Mouse (Mus musculus) lung, embryonic 16.5 days (tissue): ENCODE data around the gene Smoc2. TPM values are rescaled to one million over a fixed set of nuclear protein-coding genes. Genes with fewer than 3 reads are reported as not detected.

Experiments used
- ATAC-seq: fragments of 200-750 bp; cut with Nextera tagmentation; 2 replicates; pipeline ENCODE4 v1.8.0; 2017; ENCODE audit warnings: low read depth, mild to moderate bottlenecking, moderate library complexity
- H3K27ac ChIP-seq: fragments of 300-500 bp; sonication (generic); 2 replicates; pipeline ENCODE4 v1.5.1; 2014; ENCODE audit warnings: mild to moderate bottlenecking, control low read depth, low read length
- H3K27me3 ChIP-seq: fragments of 300-500 bp; sonication (generic); 2 replicates; pipeline ENCODE4 v1.6.1; 2014; ENCODE audit warnings: low read depth, low read length, mixed read lengths; ENCODE audit not compliant: control insufficient read depth, insufficient read depth
- H3K36me3 ChIP-seq: fragments of 300-500 bp; sonication (generic); 2 replicates; pipeline ENCODE4 v1.6.1; 2014; ENCODE audit warnings: low read length; ENCODE audit not compliant: control insufficient read depth, insufficient read depth
- H3K4me1 ChIP-seq: fragments of 300-500 bp; sonication (generic); replicated peaks from 2 replicates; pipeline ENCODE4 v1.6.1; 2014; ENCODE audit warnings: low read length, mixed read lengths; ENCODE audit not compliant: control insufficient read depth, insufficient read depth
- H3K4me2 ChIP-seq: fragments of 300-500 bp; sonication (generic); 2 replicates; pipeline ENCODE4 v1.6.1; 2014; ENCODE audit warnings: low read depth, low read length, control low read depth
- H3K4me3 ChIP-seq: fragments of 300-500 bp; sonication (generic); 2 replicates; pipeline ENCODE4 v1.5.1; 2014; ENCODE audit warnings: mild to moderate bottlenecking, low read length, control low read depth
- H3K9ac ChIP-seq: fragments of 300-500 bp; sonication (generic); 2 replicates; pipeline ENCODE4 v1.6.1; 2014; ENCODE audit warnings: low read length, control low read depth
- H3K9me3 ChIP-seq: fragments of 300-500 bp; sonication (generic); 2 replicates; pipeline ENCODE4 v1.6.1; 2016; ENCODE audit warnings: low read length; ENCODE audit not compliant: control insufficient read depth
- WGBS: fragments of 180-500 bp; shearing (Covaris S2); extraction: QIAGEN DNeasy Blood & Tissue Kit; methylation state at CpG from one replicate; pipeline ENCODE4 v1.1.7; 2014; 5-methylcytosine and 5-hydroxymethylcytosine counted together
- polyA plus RNA-seq: library from polyadenylated mRNA; unstranded; fragments of >200 nt; fragmentation: Nextera tagmentation; extraction: Ambion mirVana; gene quantifications from 2 replicates; pipeline ENCODE4 v1.2.1, GENCODE M21; 2015

Gene Smoc2
- polyA plus RNA-seq, 1 experiment from 2014 or later, result 48.9 TPM

GRCm38 (mm10) chr17:14447275-14447674 is 168.0 kb downstream of the Smoc2 start:
- H3K9ac ChIP-seq, result no peak overlapping the region
- no peaks in the 10 kb centered on the region for H3K4me1 ChIP-seq
- H3K9me3 ChIP-seq, result no peaks in the 10 kb centered on the region
- no peak overlapping the region for H3K4me2 ChIP-seq
- no peaks in the 10 kb centered on the region for H3K27me3 ChIP-seq
- no peak overlapping the region for H3K4me3 ChIP-seq
- H3K27ac ChIP-seq, result no peak overlapping the region
- no peak for ATAC-seq
- WGBS, result 58% methylated on average over 5 of the region's 5 CpGs
- no peaks in the 10 kb centered on the region for H3K36me3 ChIP-seq

Other genes with a start within 250 kb of the Smoc2 start
- not detected in 2 replicates for gene Gm7358, start 220.0 kb upstream of the Smoc2 start, polyA plus RNA-seq
- 3.3 and 3.5 TPM in 2 replicates for gene Dact2, start 75.2 kb upstream of the Smoc2 start, polyA plus RNA-seq